Mouse (Mus musculus) ES-Bruce4 (cell line): Measurements from ENCODE around the gene P2ry14.

ENCODE experiments used
- CTCF ChIP-seq: IDR thresholded peaks from one replicate; pipeline ENCODE4 v1.8.1; 2011; ENCODE audit warnings: low read depth, low read length
- EP300 ChIP-seq: IDR thresholded peaks from 2 replicates; pipeline ENCODE4 v1.6.1; 2011; ENCODE audit warnings: low read depth, low read length; ENCODE audit not compliant: insufficient read depth
- POLR2A ChIP-seq: IDR thresholded peaks from one replicate; pipeline ENCODE4 v1.8.1; 2011; ENCODE audit warnings: low read length; ENCODE audit not compliant: insufficient read depth

GRCm38 (mm10) chr3:59107439-59107838 is 46.0 kb downstream of the P2ry14 start:
- no peak for TF ChIP-seq CTCF
- no peak for TF ChIP-seq POLR2A
- no peak for TF ChIP-seq EP300
